Mouse (Mus musculus): ENCODE data around the gene Lrrc8a. TPM values are rescaled to one million over a fixed set of nuclear protein-coding genes. Genes with fewer than 3 reads are reported as not detected.

The Lrrc8a gene
- polyA plus RNA-seq, 1 experiment from 2014 or later = 46.9 TPM

DNA sequence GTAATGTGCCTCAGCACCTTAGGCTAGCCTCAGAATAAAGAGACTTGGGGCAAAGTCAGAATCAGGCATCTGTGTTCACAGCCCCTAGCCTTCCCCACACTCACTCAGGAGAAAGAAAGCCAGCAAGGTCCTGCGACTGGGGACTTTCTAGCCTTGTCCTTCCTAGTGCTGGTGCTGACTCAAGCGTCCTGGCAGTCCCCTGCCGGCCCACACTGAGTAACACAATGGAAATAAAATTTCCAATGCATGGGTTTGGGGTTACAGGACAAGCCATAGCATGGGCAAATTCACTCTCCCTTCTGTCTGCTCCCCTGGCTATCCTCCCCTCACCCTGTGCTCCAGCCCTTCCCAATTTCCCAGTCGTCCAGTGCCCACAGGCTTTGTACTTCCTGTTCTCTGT, 30.9 kb downstream of the Lrrc8a start:
- H3K27me3 ChIP-seq (ENCODE audit: control insufficient read depth, insufficient read depth, low read length) = no peaks in the 10 kb centered on the region
- no peak overlapping the region for H3K9ac ChIP-seq (ENCODE audit: low read depth, low read length)
- H3K4me2 ChIP-seq = no peak overlapping the region
- H3K36me3 ChIP-seq (ENCODE audit: control insufficient read depth, insufficient read depth, low read length) = peaks cover 3% of the 10 kb centered on the region
- 48% methylated on average over 4 of the region's 4 CpGs for WGBS (ENCODE audit: insufficient replicate concordance)
- peaks cover 34% of the 10 kb centered on the region for H3K4me1 ChIP-seq (ENCODE audit: control insufficient read depth, insufficient read depth, low read length)
- H3K27ac ChIP-seq (ENCODE audit: low read depth, low read length) = 0 out of 2 replicates have a peak overlapping the region, but pooled peaks have one; percentile 24
- no peaks in the 10 kb centered on the region for H3K9me3 ChIP-seq (replicated peaks; ENCODE audit: control insufficient read depth, low read length)
- H3K4me3 ChIP-seq (ENCODE audit: low read depth, low read length) = no peak overlapping the region
- ATAC-seq (replicated peaks; ENCODE audit: insufficient number of reproducible peaks, low FRiP score, low TSS enrichment) = no peak

DNA sequence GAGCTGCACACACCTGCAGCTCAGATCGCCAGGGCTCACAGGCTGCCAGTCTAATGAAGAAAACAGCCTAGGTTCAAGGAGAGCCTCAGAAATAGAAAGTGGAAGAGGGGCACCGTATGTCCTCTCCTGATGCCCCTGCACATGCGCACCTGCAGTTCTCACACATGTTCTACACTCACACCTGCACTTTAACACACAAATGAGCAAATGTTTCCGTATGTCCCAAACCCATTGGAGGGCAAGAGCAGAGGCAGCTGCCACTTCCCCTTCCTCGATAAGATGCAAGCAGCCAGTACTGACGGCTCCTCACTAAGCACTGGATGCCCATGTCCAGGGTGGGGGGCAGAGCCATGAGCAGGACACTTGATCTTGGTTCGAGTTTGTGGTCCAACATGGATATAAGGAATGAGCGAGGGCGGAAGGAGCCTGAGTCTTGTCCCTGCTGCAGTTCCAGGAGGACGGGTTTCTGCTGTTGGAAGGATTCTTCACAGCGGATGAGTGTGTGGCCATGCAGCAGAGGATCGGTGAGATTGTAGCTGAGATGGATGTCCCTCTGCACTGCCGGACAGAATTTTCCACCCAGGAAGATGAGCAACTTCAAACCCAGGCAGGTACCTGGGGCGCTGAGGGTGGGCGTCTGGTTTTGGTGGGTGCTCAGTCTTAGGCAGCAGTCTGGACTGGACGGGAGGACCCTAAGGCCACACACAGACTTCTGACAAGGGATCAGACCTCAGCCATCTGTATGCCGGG, 31.9 kb downstream of the Lrrc8a start:
- Histone ChIP-seq H3K36me3 (ENCODE audit: control insufficient read depth, insufficient read depth, low read length) (no peaks in the 10 kb centered on the region), H3K9me3 (replicated peaks; ENCODE audit: control insufficient read depth, low read length) (no peaks in the 10 kb centered on the region), H3K4me2 (no peak overlapping the region), H3K4me3 (ENCODE audit: low read depth, low read length) (no peak overlapping the region), H3K27me3 (ENCODE audit: control insufficient read depth, insufficient read depth, low read length) (no peaks in the 10 kb centered on the region), H3K27ac (ENCODE audit: low read depth, low read length) (peak overlapping the region; percentile 71), H3K4me1 (ENCODE audit: control insufficient read depth, insufficient read depth, low read length) (peaks cover 27% of the 10 kb centered on the region), H3K9ac (ENCODE audit: low read depth, low read length) (no peak overlapping the region)
- WGBS (ENCODE audit: insufficient replicate concordance) = 84% methylated on average over 17 of the region's 17 CpGs
- no peak for ATAC-seq (replicated peaks; ENCODE audit: insufficient number of reproducible peaks, low FRiP score, low TSS enrichment)

DNA sequence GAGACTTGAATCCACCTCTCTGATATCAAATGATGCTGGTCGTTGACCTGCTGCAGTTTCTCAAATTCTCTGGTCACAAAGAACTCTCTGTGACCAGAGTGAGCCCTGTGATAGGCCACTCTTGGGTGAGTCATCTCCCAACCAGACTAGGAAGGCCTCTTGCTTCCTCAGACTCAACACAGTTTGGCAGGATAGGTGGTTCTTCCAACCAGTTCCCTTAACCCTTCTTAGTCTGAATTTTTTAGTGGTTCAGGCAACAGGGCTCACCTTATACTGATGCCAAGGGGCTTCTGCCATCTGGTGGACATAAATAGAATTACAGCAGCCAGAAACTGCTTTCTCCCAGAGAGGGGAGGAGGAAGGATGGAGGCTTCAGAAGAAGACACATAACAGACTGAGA, 32.6 kb downstream of the Lrrc8a start:
- Histone ChIP-seq H3K4me3 (ENCODE audit: low read depth, low read length) (no peak overlapping the region), H3K27me3 (ENCODE audit: control insufficient read depth, insufficient read depth, low read length) (no peaks in the 10 kb centered on the region), H3K4me2 (no peak overlapping the region), H3K36me3 (ENCODE audit: control insufficient read depth, insufficient read depth, low read length) (no peaks in the 10 kb centered on the region), H3K4me1 (ENCODE audit: control insufficient read depth, insufficient read depth, low read length) (peaks cover 20% of the 10 kb centered on the region), H3K9me3 (replicated peaks; ENCODE audit: control insufficient read depth, low read length) (no peaks in the 10 kb centered on the region), H3K27ac (ENCODE audit: low read depth, low read length) (peak overlapping the region; percentile 71; the same call in 1 of the 2 replicates), H3K9ac (ENCODE audit: low read depth, low read length) (no peak overlapping the region)
- no peak; the same call in 1 of the 2 replicates for ATAC-seq (replicated peaks; ENCODE audit: insufficient number of reproducible peaks, low FRiP score, low TSS enrichment)
- WGBS (ENCODE audit: insufficient replicate concordance) = 51% methylated on average over 1 of the region's 1 CpGs

DNA sequence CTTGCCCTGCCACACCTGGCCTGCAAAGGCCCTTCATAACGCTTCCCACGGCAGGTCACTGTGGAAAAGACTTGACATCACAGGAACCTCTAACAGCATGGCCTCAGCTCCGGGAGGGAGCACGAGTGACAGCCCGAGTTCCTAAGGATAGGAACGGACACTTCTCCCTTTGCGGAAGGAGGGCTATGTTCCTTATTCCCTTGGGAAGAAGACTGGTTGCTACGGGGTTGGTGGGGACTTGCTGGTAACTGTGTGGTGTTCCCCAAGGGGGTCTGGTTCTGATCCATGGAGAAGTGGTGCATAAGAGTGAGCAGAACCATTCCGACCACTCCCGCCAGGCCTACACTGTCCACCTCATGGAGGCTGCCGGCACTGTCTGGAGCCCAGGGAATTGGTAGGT, 43.2 kb downstream of the Lrrc8a start, which contains the start of gene Gm28038:
Gm28038 (plus strand) TSS at position 301 of the 400 bp plus-strand sequence.
- ATAC-seq (replicated peaks; ENCODE audit: insufficient number of reproducible peaks, low FRiP score, low TSS enrichment) = no peak
- Histone ChIP-seq H3K27ac (ENCODE audit: low read depth, low read length) (no peak within 1 kb of the TSS), H3K36me3 (ENCODE audit: control insufficient read depth, insufficient read depth, low read length) (no peaks in the 10 kb centered on the region), H3K4me3 (ENCODE audit: low read depth, low read length) (no peak within 1 kb of the TSS), H3K9me3 (replicated peaks; ENCODE audit: control insufficient read depth, low read length) (no peaks in the 10 kb centered on the region), H3K9ac (ENCODE audit: low read depth, low read length) (no peak within 1 kb of the TSS), H3K4me2 (no peak within 1 kb of the TSS), H3K27me3 (ENCODE audit: control insufficient read depth, insufficient read depth, low read length) (no peaks in the 10 kb centered on the region), H3K4me1 (ENCODE audit: control insufficient read depth, insufficient read depth, low read length) (peaks cover 8% of the 10 kb centered on the region)
- WGBS (ENCODE audit: insufficient replicate concordance) = 87% methylated on average over 11 of the region's 11 CpGs

GRCm38 (mm10) chr2:30281651-30282050, 44.1 kb downstream of the Lrrc8a start:
- H3K4me1 ChIP-seq (ENCODE audit: control insufficient read depth, insufficient read depth, low read length) = peaks cover 8% of the 10 kb centered on the region
- no peak overlapping the region for H3K4me3 ChIP-seq (ENCODE audit: low read depth, low read length)
- no peak overlapping the region for H3K4me2 ChIP-seq
- no peaks in the 10 kb centered on the region for H3K9me3 ChIP-seq (replicated peaks; ENCODE audit: control insufficient read depth, low read length)
- no peak overlapping the region for H3K27ac ChIP-seq (ENCODE audit: low read depth, low read length)
- WGBS (ENCODE audit: insufficient replicate concordance) = 58% methylated on average over 3 of the region's 3 CpGs
- H3K27me3 ChIP-seq (ENCODE audit: control insufficient read depth, insufficient read depth, low read length) = no peaks in the 10 kb centered on the region
- no peak for ATAC-seq (replicated peaks; ENCODE audit: insufficient number of reproducible peaks, low FRiP score, low TSS enrichment)
- H3K36me3 ChIP-seq (ENCODE audit: control insufficient read depth, insufficient read depth, low read length) = no peaks in the 10 kb centered on the region
- no peak overlapping the region for H3K9ac ChIP-seq (ENCODE audit: low read depth, low read length)

GRCm38 (mm10) chr2:30283193-30283592, 45.7 kb downstream of the Lrrc8a start:
- Histone ChIP-seq H3K4me3 (ENCODE audit: low read depth, low read length) (no peak overlapping the region), H3K4me2 (no peak overlapping the region), H3K27me3 (ENCODE audit: control insufficient read depth, insufficient read depth, low read length) (no peaks in the 10 kb centered on the region), H3K9me3 (replicated peaks; ENCODE audit: control insufficient read depth, low read length) (no peaks in the 10 kb centered on the region), H3K36me3 (ENCODE audit: control insufficient read depth, insufficient read depth, low read length) (no peaks in the 10 kb centered on the region), H3K27ac (ENCODE audit: low read depth, low read length) (no peak overlapping the region), H3K4me1 (ENCODE audit: control insufficient read depth, insufficient read depth, low read length) (peaks cover 13% of the 10 kb centered on the region), H3K9ac (ENCODE audit: low read depth, low read length) (no peak overlapping the region)
- no peak for ATAC-seq (replicated peaks; ENCODE audit: insufficient number of reproducible peaks, low FRiP score, low TSS enrichment)
- WGBS (ENCODE audit: insufficient replicate concordance) = 81% methylated on average over 2 of the region's 2 CpGs

- Histone ChIP-seq H3K4me1 (ENCODE audit: control insufficient read depth, insufficient read depth, low read length) (peaks cover 13% of the 10 kb centered on the region), H3K36me3 (ENCODE audit: control insufficient read depth, insufficient read depth, low read length) (no peaks in the 10 kb centered on the region), H3K4me3 (ENCODE audit: low read depth, low read length) (peak overlapping the region; percentile 97), H3K27ac (ENCODE audit: low read depth, low read length) (no peak overlapping the region), H3K9ac (ENCODE audit: low read depth, low read length) (no peak overlapping the region; the same call in 1 of the 2 replicates), H3K9me3 (replicated peaks; ENCODE audit: control insufficient read depth, low read length) (no peaks in the 10 kb centered on the region), H3K4me2 (peak overlapping the region; percentile 75), H3K27me3 (ENCODE audit: control insufficient read depth, insufficient read depth, low read length) (no peaks in the 10 kb centered on the region)
- no peak for ATAC-seq (replicated peaks; ENCODE audit: insufficient number of reproducible peaks, low FRiP score, low TSS enrichment)
- WGBS (ENCODE audit: insufficient replicate concordance) = 89% methylated on average over 5 of the region's 5 CpGs
These were observed 47.5 kb downstream of the Lrrc8a start for GRCm38 (mm10) chr2:30285004-30285403.

DNA sequence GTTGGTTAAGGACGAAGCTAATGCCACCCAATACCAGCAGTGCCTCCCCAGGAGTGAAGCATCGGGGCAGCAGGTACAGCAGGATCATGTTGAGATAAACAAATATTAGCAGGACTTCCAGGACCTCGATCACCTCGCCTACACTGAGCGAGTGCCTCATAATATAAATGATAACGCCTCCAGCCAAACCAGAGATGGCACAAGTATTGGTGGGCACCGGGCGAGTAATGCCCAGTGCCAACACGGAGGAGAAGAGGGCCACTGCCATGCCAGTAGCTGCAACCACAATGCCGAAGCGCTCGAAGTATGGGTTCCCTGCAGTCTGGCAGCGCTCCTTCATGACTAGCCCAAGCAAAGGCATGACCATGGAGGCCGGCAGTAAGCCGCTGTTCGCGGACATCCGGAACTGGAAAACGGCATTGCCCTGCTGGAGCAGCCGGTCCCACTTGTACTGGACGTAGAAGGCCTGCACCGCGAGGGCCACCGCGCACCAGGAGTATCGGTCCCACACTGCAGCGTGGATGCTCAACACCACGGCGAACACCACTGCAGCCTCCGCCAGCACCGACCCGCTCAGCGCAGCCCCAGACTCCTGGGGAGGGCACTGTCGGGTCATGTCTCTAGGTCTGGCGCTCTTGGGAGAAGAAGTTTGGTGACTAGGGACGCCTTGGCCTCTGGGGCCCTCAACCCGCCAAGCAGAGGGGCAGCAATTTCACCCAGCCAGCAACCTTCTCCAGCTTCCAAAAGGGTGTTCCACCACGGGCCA, 48.1 kb downstream of the Lrrc8a start:
- peak overlapping the region; percentile 97 for H3K4me3 ChIP-seq (ENCODE audit: low read depth, low read length)
- no peaks in the 10 kb centered on the region for H3K9me3 ChIP-seq (replicated peaks; ENCODE audit: control insufficient read depth, low read length)
- H3K4me1 ChIP-seq (ENCODE audit: control insufficient read depth, insufficient read depth, low read length) = peaks cover 13% of the 10 kb centered on the region
- H3K27ac ChIP-seq (ENCODE audit: low read depth, low read length) = no peak overlapping the region
- H3K36me3 ChIP-seq (ENCODE audit: control insufficient read depth, insufficient read depth, low read length) = no peaks in the 10 kb centered on the region
- H3K27me3 ChIP-seq (ENCODE audit: control insufficient read depth, insufficient read depth, low read length) = no peaks in the 10 kb centered on the region
- ATAC-seq (replicated peaks; ENCODE audit: insufficient number of reproducible peaks, low FRiP score, low TSS enrichment) = peak; percentile 65
- peak overlapping the region; percentile 75 for H3K4me2 ChIP-seq
- WGBS (ENCODE audit: insufficient replicate concordance) = 12% methylated on average over 38 of the region's 38 CpGs
- H3K9ac ChIP-seq (ENCODE audit: low read depth, low read length) = peak overlapping the region; percentile 97
